Mouse (Mus musculus) B cell, adult (primary cell): Measurements from ENCODE around the gene Vmn1r47. TPM values are rescaled to one million over a fixed set of nuclear protein-coding genes. Genes with fewer than 3 reads are reported as not detected.

Experiments
- total RNA-seq: library from RNA; stranded (reverse); gene quantifications from 4 replicates; pipeline ENCODE4 v1.2.4, GENCODE M21; 2023; ENCODE audit not compliant: inconsistent age

The Vmn1r47 gene
- total RNA-seq: not detected in 4 replicates

GRCm38 (mm10) chr6:90015847-90016246, at the start of gene Vmn1r47:
TSS of gene Vmn1r47 (plus strand) at chr6:90016147.

GRCm38 (mm10) chr6:89969013-89969412, 46.9 kb upstream of the Vmn1r47 start, which contains the start of gene Vmn1r46:
TSS of gene Vmn1r46 (plus strand) at chr6:89969313.

GRCm38 (mm10) chr6:90036741-90037140, 20.8 kb downstream of the Vmn1r47 start, which contains the start of gene Vmn1r48:
TSS of gene Vmn1r48 (minus strand) at chr6:90036841.

Other genes with a start within 250 kb of the Vmn1r47 start
- not detected in 4 replicates for gene Vmn1r42, start 139.7 kb upstream of the Vmn1r47 start, total RNA-seq
- gene Vmn1r43, start 139.7 kb upstream of the Vmn1r47 start, total RNA-seq: not detected in 4 replicates
- gene Vmn1r44, start 132.5 kb upstream of the Vmn1r47 start, total RNA-seq: not detected in 4 replicates
- not detected in 4 replicates for gene Vmn1r45, start 75.5 kb upstream of the Vmn1r47 start, total RNA-seq
- gene Vmn1r46, start 46.8 kb upstream of the Vmn1r47 start, total RNA-seq: not detected in 4 replicates
- not detected in 4 replicates for gene Vmn1r48, start 20.7 kb downstream of the Vmn1r47 start, total RNA-seq
- not detected in 4 replicates for gene Vmn1r49, start 62.4 kb downstream of the Vmn1r47 start, total RNA-seq
- gene Vmn1r50, start 85.3 kb downstream of the Vmn1r47 start, total RNA-seq: not detected in 4 replicates
- not detected in 4 replicates for gene Vmn1r51, start 106.4 kb downstream of the Vmn1r47 start, total RNA-seq
- not detected in 4 replicates for gene Vmn1r52, start 158.7 kb downstream of the Vmn1r47 start, total RNA-seq
- not detected in 4 replicates for gene V1ra8, start 186.6 kb downstream of the Vmn1r47 start, total RNA-seq
- not detected in 4 replicates for gene Vmn1r53, start 208.3 kb downstream of the Vmn1r47 start, total RNA-seq
- not detected in 4 replicates for gene Vmn1r54, start 230.2 kb downstream of the Vmn1r47 start, total RNA-seq